In genomic region chr4:125059025-125059424, GRCm38 (mm10) we compare ENCODE assay signal across 9 mouse cellular contexts. TPM values are rescaled to one million over a fixed set of nuclear protein-coding genes. Genes with fewer than 3 reads are reported as not detected.
DNase-seq lines count a peak whose midpoint lies in the region; ATAC-seq and TF ChIP-seq lines count a peak whose summit lies in the region.
"Had no signal": no experiment of that assay in that cellular context is flagged by ENCODE, and none has a peak within 500 bp of the region (broad histone marks: within the 10 kb centered on the region; RNA-seq: fewer than 3 reads in every experiment).

No protein-coding gene starts in this region.

- WGBS in hindbrain, postnatal 0 days, result 2% methylated on average over 8 of the region's 8 CpGs

- no peak overlapping the region for H3K9ac ChIP-seq in hindbrain, postnatal 0 days (replicated peaks; ENCODE audit: low read length)

- H3K4me3 ChIP-seq in hindbrain, postnatal 0 days (ENCODE audit: low read length), result no peak overlapping the region

- ATAC-seq in hindbrain, postnatal 0 days, result peak; percentile 88; the same call in 1 of the 2 replicates

- H3K4me2 ChIP-seq in hindbrain, postnatal 0 days (ENCODE audit: low read depth, low read length), result peak overlapping the region; percentile 48

- DNase-seq in Muller cell, postnatal 12 days (ENCODE audit: inconsistent ontology term), result peak; percentile 74
- DNase-seq in cerebellum, postnatal 25 days, result peak; percentile 24 to 59
- peak; percentile 45 to 54 for DNase-seq in frontal cortex, postnatal 36 days (ENCODE audit: low spot score in 2 of 2)
- DNase-seq in hindbrain, postnatal 0 days (ENCODE audit: low spot score), result peak; percentile 87
- DNase-seq in left cerebral cortex, adult 8-10 months (ENCODE audit: low spot score in 2 of 2), result peak; percentile 23 to 28
- peak; percentile 66 to 73 for DNase-seq in lung, postnatal 4 days
- DNase-seq in right cerebral cortex, adult 18-20 months, result peak; percentile 40
- no peak for DNase-seq in T-cell, adult 2 months (ENCODE audit: low spot score)

- peak; percentile 95 for TF ChIP-seq CTCF in hindbrain, postnatal 0 days (IDR thresholded peaks at IDR 0.05; ENCODE audit: low read depth)

- H3K36me3 ChIP-seq in hindbrain, postnatal 0 days (ENCODE audit: insufficient read depth, low read length), result peaks cover 18% of the 10 kb centered on the region

- H3K4me1 ChIP-seq in hindbrain, postnatal 0 days (ENCODE audit: insufficient read depth, low read length), result peaks cover 4% of the 10 kb centered on the region; the same call in 1 of the 2 replicates

- H3K27ac ChIP-seq in hindbrain, postnatal 0 days, result no peak overlapping the region
- H3K27ac ChIP-seq: macrophage had no signal

- no peaks in the 10 kb centered on the region for H3K9me3 ChIP-seq in hindbrain, postnatal 0 days (ENCODE audit: low read length)

- H3K27me3 ChIP-seq in hindbrain, postnatal 0 days (ENCODE audit: insufficient read depth, low read length), result no peaks in the 10 kb centered on the region

RNA-seq across cellular contexts. Expression of gene Dnali1, which starts 6.5 kb away (rescaled TPM):
- total RNA-seq in hindbrain, postnatal 0 days (2014; rRNA removed), result 0.73 and 2.4 TPM in 2 replicates
- polyA plus RNA-seq in hindbrain, postnatal 0 days (2015; fragmentation: Nextera tagmentation; extraction: Ambion mirVana), result 1.4 and 1.5 TPM in 2 replicates
- under 1 TPM; 0.38 to 0.77 (median 0.69) TPM for total RNA-seq in left cerebral cortex, adult 8-10 months (2022)

RNA-seq across cellular contexts. Expression of gene Snip1, which starts 7.4 kb away (rescaled TPM):
- 29.2 and 35.0 TPM in 2 replicates for total RNA-seq in hindbrain, postnatal 0 days (2014; rRNA removed)
- 15.7 and 16.3 TPM in 2 replicates for polyA plus RNA-seq in hindbrain, postnatal 0 days (2015; fragmentation: Nextera tagmentation; extraction: Ambion mirVana)
- 10 to 100 TPM; 12.0 to 15.5 (median 13.5) TPM for total RNA-seq in left cerebral cortex, adult 8-10 months (2022)

RNA-seq across cellular contexts. Expression of gene Meaf6, which starts 25.9 kb away (rescaled TPM):
- total RNA-seq in hindbrain, postnatal 0 days (2014; rRNA removed), result 47.0 and 50.4 TPM in 2 replicates
- polyA plus RNA-seq in hindbrain, postnatal 0 days (2015; fragmentation: Nextera tagmentation; extraction: Ambion mirVana), result 131 and 133 TPM in 2 replicates
- total RNA-seq in left cerebral cortex, adult 8-10 months (2022), result 100 to 1,000 TPM; 108 to 125 (median 110) TPM

RNA-seq across cellular contexts. Expression of gene Gnl2, which starts 42.6 kb away (rescaled TPM):
- 22.5 and 26.0 TPM in 2 replicates for total RNA-seq in hindbrain, postnatal 0 days (2014; rRNA removed)
- polyA plus RNA-seq in hindbrain, postnatal 0 days (2015; fragmentation: Nextera tagmentation; extraction: Ambion mirVana), result 70.2 and 77.6 TPM in 2 replicates
- 10 to 100 TPM; 54.2 to 67.7 (median 64.1) TPM for total RNA-seq in left cerebral cortex, adult 8-10 months (2022)
